Mouse (Mus musculus) limb, embryonic 13.5 days (tissue): ENCODE results near the gene Atxn1. TPM values are rescaled to one million over a fixed set of nuclear protein-coding genes. Genes with fewer than 3 reads are reported as not detected.

Experiments used
- ATAC-seq: fragments of 200-750 bp; cut with Nextera tagmentation; 2 replicates; pipeline ENCODE4 v1.8.0; 2017; ENCODE audit warnings: low read depth, moderate number of reproducible peaks, moderate TSS enrichment; ENCODE audit not compliant: low FRiP score
- H3K27ac ChIP-seq: fragments of 300-500 bp; sonication (generic); 2 replicates; pipeline ENCODE4 v1.5.1; 2015; ENCODE audit warnings: inconsistent platforms, mild to moderate bottlenecking, moderate library complexity
- H3K27me3 ChIP-seq: fragments of 300-500 bp; sonication (generic); 2 replicates; pipeline ENCODE4 v1.6.1; 2015; ENCODE audit warnings: mild to moderate bottlenecking, inconsistent platforms
- H3K36me3 ChIP-seq: fragments of 300-500 bp; sonication (generic); 2 replicates; pipeline ENCODE4 v1.6.1; 2015; ENCODE audit warnings: inconsistent platforms, mild to moderate bottlenecking, moderate library complexity
- H3K4me1 ChIP-seq: fragments of 300-500 bp; sonication (generic); 2 replicates; pipeline ENCODE4 v1.6.1; 2015; ENCODE audit warnings: inconsistent platforms
- H3K4me2 ChIP-seq: fragments of 300-500 bp; sonication (generic); replicated peaks from 2 replicates; pipeline ENCODE4 v1.6.1; 2015; ENCODE audit warnings: inconsistent platforms, mild to moderate bottlenecking, moderate library complexity
- H3K4me3 ChIP-seq: fragments of 300-500 bp; sonication (generic); 2 replicates; pipeline ENCODE4 v1.5.1; 2015; ENCODE audit warnings: moderate library complexity, mild to moderate bottlenecking, inconsistent platforms
- H3K9ac ChIP-seq: fragments of 300-500 bp; sonication (generic); 2 replicates; pipeline ENCODE4 v1.6.1; 2015; ENCODE audit warnings: mild to moderate bottlenecking, inconsistent platforms
- H3K9me3 ChIP-seq: fragments of 300-500 bp; sonication (generic); 2 replicates; pipeline ENCODE4 v1.6.1; 2016; ENCODE audit warnings: inconsistent platforms
- WGBS: fragments of 180-500 bp; shearing (Covaris S2); methylation state at CpG from one replicate; pipeline ENCODE4 v1.1.7; 2015; 5-methylcytosine and 5-hydroxymethylcytosine counted together
- polyA plus RNA-seq: library from polyadenylated mRNA; unstranded; fragments of >200 nt; fragmentation: Nextera tagmentation; extraction: Ambion mirVana; gene quantifications from 2 replicates; pipeline ENCODE4 v1.2.1, GENCODE M21; 2015

Gene Atxn1
- polyA plus RNA-seq, 1 experiment from 2014 or later = 6.0 TPM

DNA sequence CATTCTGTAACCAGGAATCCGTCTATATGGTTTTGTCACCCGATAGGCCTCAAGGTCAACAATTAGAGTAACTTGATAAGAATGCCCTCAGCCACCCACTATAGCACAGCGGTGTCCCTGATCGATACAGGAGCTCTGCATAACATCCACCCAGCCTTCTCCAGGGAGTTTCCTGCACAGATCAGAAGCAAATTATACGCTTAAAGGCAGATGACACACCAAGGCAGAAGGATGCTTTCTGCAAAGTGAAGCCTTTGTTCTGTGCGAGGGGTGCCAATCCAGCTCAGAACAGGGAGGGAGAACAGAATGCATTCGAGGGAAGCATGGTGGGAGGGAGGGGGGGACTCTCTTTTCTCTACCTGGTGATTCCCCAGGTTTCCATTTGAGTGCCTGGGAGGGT, 221.0 kb downstream of the Atxn1 start:
- no peak for ATAC-seq

DNA sequence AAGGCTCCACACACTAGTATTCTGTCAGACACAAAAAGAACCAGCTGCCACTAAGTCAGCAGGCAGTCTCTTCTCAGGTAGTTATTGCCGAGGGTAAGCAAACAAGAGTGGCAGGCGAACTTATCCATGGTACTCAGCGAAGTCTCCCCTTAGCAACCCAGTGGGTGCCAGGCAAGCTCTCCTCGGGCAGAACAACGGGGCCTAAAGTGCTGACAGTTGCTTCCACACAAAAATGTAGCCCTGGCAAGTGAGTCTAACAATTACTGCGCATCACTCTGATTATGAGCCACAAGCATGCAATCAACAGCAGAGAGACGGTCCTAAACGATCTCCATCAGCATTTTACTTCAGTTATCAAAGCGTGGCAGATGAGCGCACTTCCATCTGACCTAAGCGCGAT, 224.4 kb downstream of the Atxn1 start:
- Histone ChIP-seq H3K4me1 (no peaks in the 10 kb centered on the region), H3K27me3 (peaks cover 3% of the 10 kb centered on the region; the same call in 1 of the 2 replicates), H3K36me3 (no peaks in the 10 kb centered on the region), H3K4me2 (no peak overlapping the region), H3K4me3 (no peak overlapping the region), H3K27ac (no peak overlapping the region), H3K9me3 (no peaks in the 10 kb centered on the region), H3K9ac (no peak overlapping the region)
- no peak for ATAC-seq
- 85% methylated on average over 12 of the region's 12 CpGs for WGBS

More for the DNA sequence above, 221.0 kb downstream of the Atxn1 start:
- no peak overlapping the region for H3K4me3 ChIP-seq
- 71% methylated on average over 7 of the region's 7 CpGs for WGBS
- H3K27me3 ChIP-seq = peaks cover 3% of the 10 kb centered on the region; the same call in 1 of the 2 replicates
- H3K4me1 ChIP-seq = peaks cover 10% of the 10 kb centered on the region
- H3K36me3 ChIP-seq = no peaks in the 10 kb centered on the region
- H3K4me2 ChIP-seq = no peak overlapping the region
- H3K9ac ChIP-seq = no peak overlapping the region
- H3K27ac ChIP-seq = no peak overlapping the region
- no peaks in the 10 kb centered on the region for H3K9me3 ChIP-seq

DNA sequence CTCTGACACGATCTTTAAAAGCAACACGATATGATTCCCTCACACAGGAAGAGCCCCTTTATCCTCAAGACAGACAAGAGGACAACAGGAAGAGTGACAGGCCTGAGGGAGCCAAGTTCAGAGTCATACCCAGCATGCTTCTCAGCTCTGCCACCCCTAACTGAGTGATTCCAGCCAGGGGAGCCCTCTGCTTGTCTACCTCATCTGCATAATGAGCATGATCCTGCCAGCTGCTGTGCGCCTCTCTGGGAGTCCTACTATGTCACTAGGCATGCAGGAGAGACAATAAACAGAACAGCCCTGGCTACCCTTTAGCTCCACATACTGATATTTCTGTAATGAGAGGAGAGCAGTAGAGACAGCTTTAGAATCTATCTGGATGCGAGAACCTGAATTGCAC, 228.6 kb downstream of the Atxn1 start:
- Histone ChIP-seq H3K4me2 (no peak overlapping the region), H3K9me3 (no peaks in the 10 kb centered on the region), H3K4me1 (no peaks in the 10 kb centered on the region), H3K4me3 (no peak overlapping the region), H3K27ac (no peak overlapping the region), H3K27me3 (no peaks in the 10 kb centered on the region), H3K9ac (no peak overlapping the region), H3K36me3 (no peaks in the 10 kb centered on the region)
- no peak for ATAC-seq
- WGBS = 78% methylated on average over 4 of the region's 4 CpGs

DNA sequence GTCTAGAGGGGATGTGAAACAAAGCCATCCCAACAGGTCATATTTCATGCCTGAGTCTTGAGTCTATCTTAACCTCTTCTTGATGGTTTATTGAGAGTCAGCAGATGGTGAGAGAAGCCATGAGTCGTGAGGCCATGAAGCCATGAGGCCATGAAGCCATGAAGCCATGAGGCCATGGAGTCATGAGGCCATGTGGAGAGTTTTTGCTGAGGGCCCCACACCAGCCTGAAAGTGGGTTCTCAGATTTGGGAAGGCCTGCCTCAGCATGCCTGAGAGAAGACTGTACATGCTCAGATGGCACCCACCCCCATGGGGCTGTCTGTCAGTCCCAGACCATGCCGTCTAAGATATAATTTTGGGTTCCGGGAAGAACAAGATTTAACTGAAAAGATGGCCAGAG, 229.0 kb downstream of the Atxn1 start:
- H3K4me3 ChIP-seq = no peak overlapping the region
- no peaks in the 10 kb centered on the region for H3K36me3 ChIP-seq
- WGBS = 92% methylated on average over 3 of the region's 3 CpGs
- no peak for ATAC-seq
- no peak overlapping the region for H3K27ac ChIP-seq
- H3K4me1 ChIP-seq = no peaks in the 10 kb centered on the region
- no peaks in the 10 kb centered on the region for H3K9me3 ChIP-seq
- no peaks in the 10 kb centered on the region for H3K27me3 ChIP-seq
- no peak overlapping the region for H3K9ac ChIP-seq
- no peak overlapping the region for H3K4me2 ChIP-seq

DNA sequence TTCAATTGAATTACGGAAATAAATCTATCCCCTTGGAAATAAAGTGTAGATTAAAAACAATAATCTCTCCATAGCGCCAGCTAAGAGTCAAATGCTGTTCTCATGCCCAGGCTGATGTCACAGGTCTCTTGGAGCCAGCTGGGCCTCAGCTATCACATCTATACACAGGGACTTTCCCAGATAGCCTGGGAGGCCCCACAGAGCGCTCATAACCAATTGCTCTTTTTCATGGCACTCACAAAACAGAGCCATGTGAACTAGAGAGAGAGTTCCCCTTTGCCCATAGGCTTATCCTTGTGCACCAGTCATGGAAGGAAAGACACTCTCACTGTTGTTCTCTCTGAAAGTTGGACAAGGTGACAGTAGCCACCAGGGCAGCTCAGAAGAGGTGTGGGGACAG, 230.3 kb downstream of the Atxn1 start:
- H3K4me2 ChIP-seq = no peak overlapping the region

DNA sequence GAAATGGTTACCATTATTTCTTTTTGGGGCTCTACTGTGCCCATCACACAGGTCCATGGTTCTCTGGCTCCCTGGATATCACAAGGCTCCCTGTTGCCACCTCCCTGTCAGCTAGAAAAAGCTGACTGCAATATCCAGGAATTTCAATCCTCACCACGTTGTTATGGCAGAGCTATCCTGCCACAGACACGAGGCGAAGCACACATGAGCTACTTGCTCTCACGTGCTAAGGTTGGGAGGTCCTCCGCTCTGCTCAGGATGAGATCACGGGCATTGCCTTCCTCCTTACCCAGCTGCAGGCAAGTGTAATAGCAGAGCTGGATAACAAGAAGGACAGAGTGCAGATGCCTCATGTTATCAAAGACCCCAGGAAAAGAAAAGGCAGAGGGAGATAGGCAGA, 232.2 kb downstream of the Atxn1 start:
- Histone ChIP-seq H3K27ac (no peak overlapping the region), H3K4me1 (no peaks in the 10 kb centered on the region), H3K4me2 (no peak overlapping the region), H3K4me3 (no peak overlapping the region), H3K27me3 (no peaks in the 10 kb centered on the region), H3K36me3 (no peaks in the 10 kb centered on the region), H3K9me3 (no peaks in the 10 kb centered on the region), H3K9ac (no peak overlapping the region)
- ATAC-seq = no peak
- 79% methylated on average over 6 of the region's 6 CpGs for WGBS

More for the DNA sequence above, 230.3 kb downstream of the Atxn1 start:
- Histone ChIP-seq H3K36me3 (no peaks in the 10 kb centered on the region), H3K9me3 (no peaks in the 10 kb centered on the region), H3K27me3 (no peaks in the 10 kb centered on the region), H3K9ac (no peak overlapping the region), H3K27ac (no peak overlapping the region), H3K4me1 (no peaks in the 10 kb centered on the region), H3K4me3 (no peak overlapping the region)
- 88% methylated on average over 3 of the region's 3 CpGs for WGBS
- no peak for ATAC-seq

DNA sequence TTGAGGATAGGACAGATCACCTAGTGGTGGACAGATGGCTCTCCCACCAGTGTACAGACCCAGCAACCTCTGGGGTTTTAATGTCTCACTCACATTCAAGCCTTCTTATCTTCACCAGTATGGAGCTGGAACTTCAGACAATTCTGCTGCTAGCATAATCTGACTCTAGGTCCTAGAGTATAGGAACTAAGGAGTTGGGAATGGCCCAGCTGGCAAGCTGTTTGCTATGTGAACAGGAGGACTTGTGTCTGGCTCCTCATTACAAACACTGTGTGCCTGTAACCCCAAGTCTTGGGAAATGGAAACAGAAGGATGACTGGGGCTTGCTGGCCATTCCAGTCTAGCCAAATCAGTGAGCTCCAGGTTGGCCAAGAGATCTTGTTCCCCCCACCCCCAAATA, 237.9 kb downstream of the Atxn1 start:
- no peaks in the 10 kb centered on the region for H3K27me3 ChIP-seq
- H3K36me3 ChIP-seq = no peaks in the 10 kb centered on the region
- H3K4me2 ChIP-seq = no peak overlapping the region
- H3K9me3 ChIP-seq = no peaks in the 10 kb centered on the region
- peaks cover 14% of the 10 kb centered on the region for H3K4me1 ChIP-seq
- no peak overlapping the region for H3K27ac ChIP-seq
- no peak overlapping the region for H3K9ac ChIP-seq
- no peak for ATAC-seq
- H3K4me3 ChIP-seq = no peak overlapping the region

DNA sequence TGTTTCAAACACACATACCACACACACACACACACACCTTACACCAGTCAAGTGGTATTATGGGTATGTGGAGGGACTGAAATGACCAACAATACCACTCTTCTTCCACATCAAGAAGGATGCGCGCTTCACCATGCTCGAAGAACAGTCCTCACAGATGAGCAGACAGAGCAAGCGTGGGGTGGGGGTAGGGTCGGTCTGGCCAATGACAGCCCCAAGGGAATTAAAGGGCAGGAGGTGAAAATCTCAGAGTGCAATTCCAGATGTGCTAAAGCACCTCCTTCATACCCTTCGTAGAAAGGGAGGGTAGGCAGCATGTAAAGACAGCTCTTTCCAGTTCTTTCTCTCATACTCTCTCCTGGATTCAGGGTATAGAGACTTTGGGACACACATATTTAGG, 238.6 kb downstream of the Atxn1 start:
- ATAC-seq = no peak
- Histone ChIP-seq H3K4me3 (no peak overlapping the region), H3K4me1 (peaks cover 14% of the 10 kb centered on the region), H3K27me3 (no peaks in the 10 kb centered on the region), H3K9me3 (no peaks in the 10 kb centered on the region), H3K36me3 (no peaks in the 10 kb centered on the region), H3K4me2 (no peak overlapping the region), H3K27ac (no peak overlapping the region), H3K9ac (no peak overlapping the region)
- WGBS = 71% methylated on average over 6 of the region's 6 CpGs

DNA sequence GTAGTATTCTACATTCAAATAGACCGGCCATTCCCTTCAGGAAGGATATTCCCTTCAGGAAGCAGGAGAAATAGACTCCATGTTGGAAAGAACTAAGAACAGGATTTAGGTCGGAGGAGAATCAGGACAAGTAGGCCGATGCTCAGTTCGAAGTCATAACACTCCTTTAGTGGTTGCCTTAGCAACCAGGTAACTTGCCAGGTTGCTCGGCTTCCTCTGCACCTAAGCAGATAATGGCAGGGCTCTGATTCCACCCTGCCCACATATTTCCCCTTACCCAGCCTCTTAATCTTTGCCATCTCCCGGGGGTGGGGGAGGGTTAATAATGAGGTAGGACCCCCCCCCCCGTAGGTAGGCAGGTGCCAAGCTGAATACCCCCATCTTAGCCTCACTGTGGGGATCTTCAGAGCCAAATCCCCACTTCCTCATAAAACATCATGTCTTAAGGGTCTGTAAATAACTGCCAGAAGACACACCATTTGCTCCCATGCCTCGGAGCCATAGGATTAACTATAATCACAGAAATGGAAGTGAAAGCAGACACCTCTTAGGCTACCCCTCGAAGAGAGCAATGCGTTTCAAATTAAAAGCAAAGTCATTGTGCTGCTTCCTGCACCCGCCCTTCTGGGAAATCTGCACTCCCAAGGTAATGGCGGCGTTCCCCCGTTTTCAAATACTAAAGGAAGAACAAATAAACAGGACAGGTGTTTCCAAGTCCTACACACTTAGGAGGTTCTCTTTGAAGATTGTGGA, 240.1 kb downstream of the Atxn1 start:
- no peaks in the 10 kb centered on the region for H3K27me3 ChIP-seq
- no peaks in the 10 kb centered on the region for H3K9me3 ChIP-seq
- WGBS = 48% methylated on average over 14 of the region's 14 CpGs
- H3K4me1 ChIP-seq = peaks cover 14% of the 10 kb centered on the region
- no peaks in the 10 kb centered on the region for H3K36me3 ChIP-seq
- no peak overlapping the region; the same call in 1 of the 2 replicates for H3K4me2 ChIP-seq
- H3K4me3 ChIP-seq = no peak overlapping the region
- ATAC-seq = no peak
- H3K27ac ChIP-seq = no peak overlapping the region
- H3K9ac ChIP-seq = no peak overlapping the region

DNA sequence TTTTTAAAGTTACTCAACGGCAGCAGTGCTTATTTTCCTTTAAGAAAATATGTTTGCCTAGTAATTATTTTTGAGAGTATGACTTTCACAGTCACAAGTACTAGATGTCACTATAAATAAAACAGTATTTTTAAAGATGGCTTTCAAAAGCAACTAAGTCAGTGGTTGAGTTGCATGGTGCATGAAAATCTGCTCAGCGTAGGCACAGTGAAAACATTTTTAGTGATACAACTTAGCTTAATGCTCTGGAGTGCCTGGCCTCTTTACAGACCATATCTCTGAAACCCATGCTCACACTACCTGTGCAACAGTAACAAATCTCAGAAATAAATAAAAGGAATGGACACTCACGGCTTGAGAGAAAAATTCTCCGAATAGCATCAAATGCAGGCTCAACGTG, 241.9 kb downstream of the Atxn1 start:
- Histone ChIP-seq H3K9me3 (no peaks in the 10 kb centered on the region), H3K4me2 (no peak overlapping the region), H3K36me3 (no peaks in the 10 kb centered on the region), H3K4me3 (no peak overlapping the region), H3K27ac (no peak overlapping the region), H3K9ac (no peak overlapping the region), H3K27me3 (no peaks in the 10 kb centered on the region), H3K4me1 (peaks cover 21% of the 10 kb centered on the region)
- no peak for ATAC-seq
- WGBS = 84% methylated on average over 5 of the region's 5 CpGs

DNA sequence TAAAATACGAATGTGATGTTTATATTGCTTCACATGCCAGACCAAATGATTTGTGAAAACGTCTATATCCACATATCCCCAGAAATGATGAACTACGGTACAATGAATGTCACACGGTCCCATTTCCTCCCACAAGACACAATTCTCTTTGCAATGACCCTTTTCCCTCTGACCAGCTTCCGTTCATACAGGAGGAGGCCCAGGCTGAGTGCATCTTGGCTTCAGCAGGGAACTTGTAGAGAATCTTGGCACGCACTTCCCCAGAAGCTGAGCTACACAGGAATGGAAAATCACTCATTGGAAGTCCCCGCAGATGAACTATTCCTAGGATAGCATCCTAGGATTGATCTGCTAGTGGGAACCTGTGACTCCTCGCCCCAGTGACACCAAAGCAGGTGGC, 243.2 kb downstream of the Atxn1 start:
- Histone ChIP-seq H3K4me2 (no peak overlapping the region), H3K4me3 (no peak overlapping the region), H3K36me3 (no peaks in the 10 kb centered on the region), H3K9me3 (no peaks in the 10 kb centered on the region), H3K9ac (no peak overlapping the region), H3K27me3 (no peaks in the 10 kb centered on the region), H3K4me1 (peaks cover 21% of the 10 kb centered on the region), H3K27ac (no peak overlapping the region)
- 82% methylated on average over 8 of the region's 8 CpGs for WGBS
- no peak for ATAC-seq

DNA sequence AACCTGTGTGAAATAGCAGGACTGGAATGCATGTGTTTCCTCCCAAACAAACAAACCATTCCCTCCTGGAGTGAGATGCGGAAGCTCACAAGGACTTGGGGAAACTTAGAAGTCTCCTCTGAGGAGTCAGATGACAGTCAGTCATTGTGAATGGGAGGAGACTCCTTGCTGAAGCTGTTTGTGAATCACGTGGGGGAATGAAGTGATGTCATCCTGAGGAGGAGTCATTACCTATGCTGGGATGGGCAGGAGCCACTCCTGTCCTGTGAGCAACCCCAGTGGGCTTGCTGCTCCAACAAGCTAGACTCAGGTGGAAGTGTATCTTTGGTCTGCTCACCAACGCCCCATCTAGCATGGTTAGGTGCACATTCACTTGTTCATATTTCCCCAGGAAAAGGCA, 246.0 kb downstream of the Atxn1 start:
- ATAC-seq = no peak
- H3K4me3 ChIP-seq = no peak overlapping the region
- peaks cover 8% of the 10 kb centered on the region; the same call in 1 of the 2 replicates for H3K4me1 ChIP-seq
- no peaks in the 10 kb centered on the region for H3K36me3 ChIP-seq
- H3K27me3 ChIP-seq = no peaks in the 10 kb centered on the region
- H3K27ac ChIP-seq = no peak overlapping the region
- WGBS = 40% methylated on average over 3 of the region's 3 CpGs
- H3K9me3 ChIP-seq = no peaks in the 10 kb centered on the region
- no peak overlapping the region for H3K4me2 ChIP-seq
- H3K9ac ChIP-seq = no peak overlapping the region

DNA sequence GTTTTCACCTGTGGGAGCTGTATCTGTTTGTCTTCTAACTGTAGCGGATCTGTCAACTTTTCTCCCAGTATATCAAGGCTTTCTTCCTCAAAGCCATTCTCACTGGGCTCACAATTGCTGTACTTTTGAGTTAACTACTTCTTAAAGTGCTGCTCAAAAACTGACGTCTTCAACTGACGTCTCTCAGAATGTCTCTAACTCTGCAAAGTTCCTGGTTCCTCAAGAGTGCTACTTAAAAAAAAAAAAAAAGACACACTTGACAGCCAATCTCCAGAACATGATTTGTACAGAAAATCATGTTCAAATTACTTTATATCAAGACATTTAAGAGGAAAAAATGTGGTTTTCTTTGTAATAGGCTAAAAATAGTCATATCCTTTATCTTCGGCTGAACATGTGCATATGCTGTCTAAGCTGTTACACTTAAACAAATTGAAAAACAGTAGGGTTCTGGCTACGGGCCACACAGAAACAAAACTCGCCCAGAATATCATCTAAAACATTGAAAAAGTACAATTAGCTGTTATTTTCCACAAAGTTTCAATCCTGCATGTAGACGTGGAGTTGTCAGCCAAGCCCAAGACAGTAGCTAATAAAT, 249.1 kb downstream of the Atxn1 start:
- H3K9ac ChIP-seq = no peak overlapping the region
- 61% methylated on average over 7 of the region's 7 CpGs for WGBS

More for the DNA sequence above, 249.1 kb downstream of the Atxn1 start:
- no peaks in the 10 kb centered on the region for H3K9me3 ChIP-seq
- H3K36me3 ChIP-seq = no peaks in the 10 kb centered on the region
- no peak for ATAC-seq
- no peak overlapping the region for H3K4me2 ChIP-seq
- H3K4me1 ChIP-seq = peaks cover 8% of the 10 kb centered on the region; the same call in 1 of the 2 replicates
- H3K27me3 ChIP-seq = no peaks in the 10 kb centered on the region
- H3K4me3 ChIP-seq = no peak overlapping the region
- H3K27ac ChIP-seq = no peak overlapping the region
